Mouse (Mus musculus) stomach, postnatal 0 days (tissue): Measurements from ENCODE around the gene Fmnl1. TPM values are rescaled to one million over a fixed set of nuclear protein-coding genes. Genes with fewer than 3 reads are reported as not detected.
"Not testable (repeated sequence)": the region's sequence is repeated elsewhere in the genome, so short reads cannot be mapped to it uniquely, and the experiment has no call there.

Experiments
- ATAC-seq: fragments of 200-750 bp; cut with Nextera tagmentation; 2 replicates; pipeline ENCODE4 v1.8.0; 2017; ENCODE audit not compliant: low FRiP score, low TSS enrichment
- DNase-seq: peaks from one replicate; pipeline ENCODE4 v3.0.0-alpha.2; 2016; ENCODE audit warnings: low spot score
- H3K27ac ChIP-seq: fragments of 300-500 bp; sonication (generic); replicated peaks from 2 replicates; pipeline ENCODE4 v1.5.1; 2014; ENCODE audit warnings: mild to moderate bottlenecking, control low read depth
- H3K27me3 ChIP-seq: fragments of 300-500 bp; sonication (generic); 2 replicates; pipeline ENCODE4 v1.6.1; 2014; ENCODE audit warnings: low read length; ENCODE audit not compliant: control insufficient read depth, insufficient read depth
- H3K36me3 ChIP-seq: fragments of 300-500 bp; sonication (generic); 2 replicates; pipeline ENCODE4 v1.6.1; 2014; ENCODE audit warnings: low read length, mixed read lengths; ENCODE audit not compliant: control insufficient read depth, insufficient read depth
- H3K4me1 ChIP-seq: fragments of 300-500 bp; sonication (generic); replicated peaks from 2 replicates; pipeline ENCODE4 v1.6.1; 2014; ENCODE audit warnings: antibody characterized with exemption; ENCODE audit not compliant: control insufficient read depth, insufficient read depth
- H3K4me2 ChIP-seq: fragments of 300-500 bp; sonication (generic); replicated peaks from 2 replicates; pipeline ENCODE4 v1.6.1; 2014; ENCODE audit warnings: low read depth, mild to moderate bottlenecking, control low read depth, moderate library complexity
- H3K4me3 ChIP-seq: fragments of 300-500 bp; sonication (generic); 2 replicates; pipeline ENCODE4 v1.5.1; 2014; ENCODE audit warnings: low read depth, low read length, control low read depth
- H3K9ac ChIP-seq: fragments of 300-500 bp; sonication (generic); 2 replicates; pipeline ENCODE4 v1.6.1; 2014; ENCODE audit warnings: mild to moderate bottlenecking, low read length, control low read depth, mixed read lengths
- H3K9me3 ChIP-seq: fragments of 300-500 bp; sonication (generic); 2 replicates; pipeline ENCODE4 v1.6.1; 2016; ENCODE audit warnings: low read length; ENCODE audit not compliant: control insufficient read depth
- CTCF ChIP-seq: IDR thresholded peaks from 2 replicates; pipeline ENCODE4 v1.5.1; 2016; ENCODE audit warnings: antibody characterized with exemption, low read depth, mild to moderate bottlenecking, moderate library complexity
- EP300 ChIP-seq: optimal IDR thresholded peaks from 2 replicates; pipeline ENCODE3; 2016; ENCODE audit warnings: antibody characterized with exemption
- WGBS: fragments of 180-500 bp; shearing (Covaris S2); extraction: QIAGEN DNeasy Blood & Tissue Kit; methylation state at CpG from one replicate; pipeline ENCODE4 v1.1.7; 2014; 5-methylcytosine and 5-hydroxymethylcytosine counted together
- polyA plus RNA-seq: library from polyadenylated mRNA; unstranded; fragments of >200 nt; fragmentation: Nextera tagmentation; extraction: Ambion mirVana; gene quantifications from 2 replicates; pipeline ENCODE4 v1.2.1, GENCODE M21; 2015

The Fmnl1 gene
- polyA plus RNA-seq, 1 experiment from 2014 or later, result 0.86 TPM

- peak; percentile 72 for ATAC-seq
- H3K27ac ChIP-seq, result no peak within 1 kb of the TSS
Measured at GRCm38 (mm10) chr11:103217790-103218516, 47.0 kb downstream of the Fmnl1 start, which contains the start of gene Spata32. Gene Spata32, minus strand, starts transcription at chr11:103218432.

GRCm38 (mm10) chr11:103218517-103218901, 47.6 kb downstream of the Fmnl1 start:
- H3K9me3 ChIP-seq, result no peaks in the 10 kb centered on the region
- H3K27me3 ChIP-seq, result no peaks in the 10 kb centered on the region
- H3K27ac ChIP-seq, result no peak overlapping the region
- H3K9ac ChIP-seq, result peak overlapping the region; percentile 55; the same call in 1 of the 2 replicates
- H3K4me1 ChIP-seq, result no peaks in the 10 kb centered on the region; the same call in 1 of the 2 replicates
- H3K4me3 ChIP-seq, result peak overlapping the region; percentile 48
- H3K36me3 ChIP-seq, result peaks cover 10% of the 10 kb centered on the region
- WGBS, result 19% methylated on average over 6 of the region's 6 CpGs
- ATAC-seq, result no peak; the same call in 1 of the 2 replicates
- no peak for DNase-seq
- peak overlapping the region; percentile 96 for H3K4me2 ChIP-seq
- TF ChIP-seq EP300, result no peak
- TF ChIP-seq CTCF, result no peak

More at GRCm38 (mm10) chr11:103217790-103218516, 47.0 kb downstream of the Fmnl1 start, which contains the start of gene Spata32:
- Histone ChIP-seq H3K9me3 (no peaks in the 10 kb centered on the region), H3K4me1 (no peaks in the 10 kb centered on the region; the same call in 1 of the 2 replicates), H3K27me3 (no peaks in the 10 kb centered on the region), H3K9ac (peak within 1 kb of the TSS; percentile 55), H3K36me3 (peaks cover 10% of the 10 kb centered on the region), H3K4me3 (peak within 1 kb of the TSS; percentile 48), H3K4me2 (peak within 1 kb of the TSS; percentile 96)
- no peak for TF ChIP-seq CTCF
- no peak for TF ChIP-seq EP300
- WGBS, result 1% methylated on average over 45 of the region's 45 CpGs
- DNase-seq, result peak; percentile 71

- WGBS, result 86% methylated on average over 5 of the region's 5 CpGs
- Histone ChIP-seq H3K4me2 (no peak overlapping the region), H3K4me1 (no peaks in the 10 kb centered on the region; the same call in 1 of the 2 replicates), H3K9ac (no peak overlapping the region), H3K36me3 (peaks cover 10% of the 10 kb centered on the region), H3K4me3 (no peak overlapping the region), H3K27me3 (no peaks in the 10 kb centered on the region), H3K27ac (no peak overlapping the region), H3K9me3 (no peaks in the 10 kb centered on the region)
- ATAC-seq (no peak), DNase-seq (no peak)
- TF ChIP-seq EP300 (no peak), CTCF (no peak)
Measured at GRCm38 (mm10) chr11:103219259-103219658, 48.4 kb downstream of the Fmnl1 start.

GRCm38 (mm10) chr11:103219995-103220394, 49.1 kb downstream of the Fmnl1 start:
- ATAC-seq (no peak), DNase-seq (no peak)
- no peak overlapping the region for H3K4me2 ChIP-seq
- H3K36me3 ChIP-seq, result peaks cover 13% of the 10 kb centered on the region
- no peaks in the 10 kb centered on the region; the same call in 1 of the 2 replicates for H3K4me1 ChIP-seq
- TF ChIP-seq EP300 (no peak), CTCF (no peak)
- H3K9ac ChIP-seq, result no peak overlapping the region
- no peaks in the 10 kb centered on the region for H3K27me3 ChIP-seq
- H3K27ac ChIP-seq, result no peak overlapping the region
- H3K9me3 ChIP-seq, result no peaks in the 10 kb centered on the region
- H3K4me3 ChIP-seq, result no peak overlapping the region
- 83% methylated on average over 4 of the region's 4 CpGs for WGBS

GRCm38 (mm10) chr11:103221437-103221836, 50.5 kb downstream of the Fmnl1 start:
- no peak overlapping the region for H3K4me3 ChIP-seq
- H3K9me3 ChIP-seq, result no peaks in the 10 kb centered on the region
- peaks cover 17% of the 10 kb centered on the region for H3K36me3 ChIP-seq
- H3K4me1 ChIP-seq, result no peaks in the 10 kb centered on the region; the same call in 1 of the 2 replicates
- TF ChIP-seq CTCF (no peak), EP300 (no peak)
- DNase-seq (peak; percentile 76), ATAC-seq (peak; percentile 79)
- H3K27me3 ChIP-seq, result no peaks in the 10 kb centered on the region
- no peak overlapping the region for H3K9ac ChIP-seq
- H3K4me2 ChIP-seq, result no peak overlapping the region
- no peak overlapping the region for H3K27ac ChIP-seq
- WGBS, result 71% methylated on average over 6 of the region's 6 CpGs

GRCm38 (mm10) chr11:103222718-103223117, 51.8 kb downstream of the Fmnl1 start:
- 94% methylated on average over 3 of the region's 4 CpGs for WGBS
- not testable (repeated sequence) for ATAC-seq, H3K9me3 ChIP-seq, H3K4me1 ChIP-seq, H3K4me2 ChIP-seq, H3K27ac ChIP-seq, H3K27me3 ChIP-seq, H3K9ac ChIP-seq, DNase-seq, H3K4me3 ChIP-seq
- peaks cover 23% of the 10 kb centered on the region for H3K36me3 ChIP-seq
